Mouse (Mus musculus) olfactory bulb, adult 2 months (tissue): Measurements from ENCODE around the gene Kiz.

Source experiments
- CTCF ChIP-seq: fragments of 200-500 bp; IDR thresholded peaks from 2 replicates; pipeline ENCODE4 v1.5.1; 2012; ENCODE audit warnings: low read depth, mild to moderate bottlenecking, low read length, moderate library complexity; ENCODE audit not compliant: insufficient read depth
- POLR2A ChIP-seq: fragments of 200-500 bp; IDR thresholded peaks from 2 replicates; pipeline ENCODE4 v1.6.1; 2012; ENCODE audit warnings: mild to moderate bottlenecking, low read depth, low read length, moderate library complexity; ENCODE audit not compliant: insufficient read depth

GRCm38 (mm10) chr2:146984831-146985230, 129.2 kb downstream of the Kiz start:
- no peak for TF ChIP-seq CTCF
- no peak for TF ChIP-seq POLR2A
